Mouse (Mus musculus) spleen, adult 10 weeks (tissue): ENCODE results near the gene Mup10. TPM values are rescaled to one million over a fixed set of nuclear protein-coding genes. Genes with fewer than 3 reads are reported as not detected.

ENCODE experiments used
- polyA plus RNA-seq: library from polyadenylated mRNA; stranded (reverse); fragments of 350-450 nt; fragmentation: Illumina TruSeq; extraction: RNeasy Lipid Tissue Mini Kit (QIAGEN cat#74804); gene quantifications from one replicate; pipeline ENCODE4 v1.2.3, GENCODE M21; 2015; ENCODE audit warnings: low replicate concordance; ENCODE audit not compliant: insufficient read depth

Mup10 gene
- not detected for polyA plus RNA-seq

GRCm38 (mm10) chr4:60582099-60582498, at the start of gene Mup10:
Gene Mup10, minus strand, starts transcription at chr4:60582199.

Other genes with a start within 250 kb of the Mup10 start
- gene Mup9, start 160.2 kb downstream of the Mup10 start, polyA plus RNA-seq, result not detected
- not detected for gene Mup1, start 80.2 kb downstream of the Mup10 start, polyA plus RNA-seq
- not detected for gene Mup11, start 80.2 kb upstream of the Mup10 start, polyA plus RNA-seq
- gene Mup12, start 159.1 kb upstream of the Mup10 start, polyA plus RNA-seq, result not detected
- not detected for gene Mup22, start 239.3 kb upstream of the Mup10 start, polyA plus RNA-seq